Mouse (Mus musculus) myocyte (in vitro differentiated cells): ENCODE measurements at regions not wholly inside any gene's neighbourhood (a gene's known extent, or its start where the extent isn't known, plus 50 kb on each side); places are given as distances from the start of the nearest gene placed in this dataset.
A peak's percentile ranks its signal among the peaks of the same experiment; 100 is the strongest.

Experiments used
- H3K27me3 ChIP-seq: one replicate; pipeline ENCODE4 v1.6.1; 2011; ENCODE audit not compliant: control insufficient read depth, insufficient read depth, insufficient read length
- H3K36me3 ChIP-seq: one replicate; pipeline ENCODE4 v1.6.1; 2011; ENCODE audit not compliant: control insufficient read depth, insufficient read depth
- H3K4me2 ChIP-seq: one replicate; pipeline ENCODE4 v1.6.1; 2011; ENCODE audit warnings: low read depth, control low read depth
- H3K4me3 ChIP-seq: one replicate; pipeline ENCODE4 v1.5.1; 2011; ENCODE audit warnings: mild to moderate bottlenecking, control low read depth, moderate library complexity
- H3K79me2 ChIP-seq: one replicate; pipeline ENCODE4 v1.6.1; 2011; ENCODE audit not compliant: control insufficient read depth, insufficient read depth
- H3ac ChIP-seq: one replicate; pipeline ENCODE4 v1.6.1; 2011; ENCODE audit not compliant: control insufficient read depth, insufficient read length
- CEBPB ChIP-seq: IDR thresholded peaks from 2 replicates; pipeline ENCODE4 v1.6.1; 2011; ENCODE audit warnings: mild to moderate bottlenecking, moderate library complexity; ENCODE audit not compliant: poor library complexity, insufficient read depth, severe bottlenecking
- E2F4 ChIP-seq: IDR thresholded peaks from one replicate; pipeline ENCODE4 v1.6.1; 2011; ENCODE audit warnings: mild to moderate bottlenecking, control low read depth, moderate library complexity; ENCODE audit not compliant: insufficient read depth
- MAX ChIP-seq: IDR thresholded peaks from one replicate; pipeline ENCODE4 v1.6.1; 2011; ENCODE audit warnings: low read depth, mild to moderate bottlenecking, control low read depth
- MYOD1 ChIP-seq, 3 experiments: IDR thresholded peaks; one replicate each; pipeline ENCODE4 v1.6.1; 2011; ENCODE audit warnings: control low read depth in 2 of 3, low read depth in 2 of 3, mild to moderate bottlenecking in 2 of 3, moderate library complexity in 1 of 3; ENCODE audit not compliant: insufficient read length in 2 of 3, control insufficient read depth in 1 of 3
- MYOG ChIP-seq, 3 experiments: IDR thresholded peaks; one replicate each; pipeline ENCODE4 v1.6.1; 2011; ENCODE audit warnings: control low read depth in 2 of 3, low read depth in 2 of 3, mild to moderate bottlenecking in 2 of 3; ENCODE audit not compliant: insufficient read length in 2 of 3, control insufficient read depth in 1 of 3, insufficient read depth in 1 of 3
- POLR2A ChIP-seq: IDR thresholded peaks from one replicate; pipeline ENCODE4 v1.6.1; 2011; ENCODE audit warnings: low read depth, mild to moderate bottlenecking, control low read depth, moderate library complexity; ENCODE audit not compliant: insufficient read length
- POLR2AphosphoS2 ChIP-seq: IDR thresholded peaks from one replicate; pipeline ENCODE4 v1.6.1; 2011; ENCODE audit warnings: low read depth, control low read depth; ENCODE audit not compliant: insufficient read length
- REST ChIP-seq: IDR thresholded peaks from one replicate; pipeline ENCODE4 v1.6.1; 2011; ENCODE audit warnings: mild to moderate bottlenecking, control low read depth, moderate library complexity; ENCODE audit not compliant: insufficient read depth, insufficient read length
- SRF ChIP-seq: IDR thresholded peaks from one replicate; pipeline ENCODE4 v1.6.1; 2011; ENCODE audit warnings: low read depth; ENCODE audit not compliant: control insufficient read depth, insufficient read length
- TCF12 ChIP-seq: IDR thresholded peaks from one replicate; pipeline ENCODE4 v1.6.1; 2011; ENCODE audit warnings: mild to moderate bottlenecking, control low read depth; ENCODE audit not compliant: poor library complexity, insufficient read depth, severe bottlenecking
- TCF3 ChIP-seq: IDR thresholded peaks from one replicate; pipeline ENCODE4 v1.6.1; 2011; ENCODE audit warnings: low read depth, control low read depth; ENCODE audit not compliant: insufficient read length
- USF1 ChIP-seq: IDR thresholded peaks from one replicate; pipeline ENCODE4 v1.6.1; 2011; ENCODE audit warnings: low read depth, mild to moderate bottlenecking, control low read depth, moderate library complexity

DNA sequence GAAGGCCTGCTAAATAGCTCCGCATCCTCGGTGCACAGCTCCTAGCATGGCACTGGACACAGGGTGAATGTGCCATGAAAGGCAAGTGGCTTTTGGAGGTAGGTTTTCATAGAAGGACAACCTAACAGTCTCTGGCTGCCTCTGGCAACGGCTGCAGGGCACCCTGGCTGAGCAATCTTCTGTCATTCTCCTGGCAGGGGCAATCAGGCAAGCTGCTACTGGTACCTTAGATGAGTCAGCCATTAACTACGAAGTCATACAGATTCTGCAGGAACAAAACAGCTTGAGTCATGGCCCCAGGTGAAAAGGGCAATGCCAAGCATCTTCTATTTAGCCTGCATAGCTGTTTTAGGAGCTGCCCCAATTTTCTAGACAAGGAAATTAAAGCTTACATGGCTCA, 110.7 kb upstream of the Xcl1 start:
- no peaks in the 10 kb centered on the region for H3K79me2 ChIP-seq
- no peak overlapping the region for H3ac ChIP-seq
- no peaks in the 10 kb centered on the region for H3K36me3 ChIP-seq
- TF ChIP-seq MYOD1 (IDR thresholded peaks at IDR 0.05; ENCODE audit: control insufficient read depth in 1 of 3, insufficient read length in 2 of 3, low read depth in 2 of 3): no peak
- no peak for TF ChIP-seq MAX
- no peak for TF ChIP-seq REST
- TF ChIP-seq CEBPB: no peak
- no peak for TF ChIP-seq POLR2A
- H3K27me3 ChIP-seq: no peaks in the 10 kb centered on the region
- H3K4me3 ChIP-seq: no peak overlapping the region
- H3K4me2 ChIP-seq: peak overlapping the region; percentile 36

- H3ac ChIP-seq: no peak overlapping the region
- no peaks in the 10 kb centered on the region for H3K79me2 ChIP-seq
- no peak overlapping the region for H3K4me2 ChIP-seq
- H3K36me3 ChIP-seq: no peaks in the 10 kb centered on the region
- no peak overlapping the region for H3K4me3 ChIP-seq
- no peaks in the 10 kb centered on the region for H3K27me3 ChIP-seq
- TF ChIP-seq MYOG (IDR thresholded peaks at IDR 0.05; ENCODE audit: control insufficient read depth in 1 of 3, insufficient read depth in 1 of 3, insufficient read length in 2 of 3, low read depth in 2 of 3) (no peak), MAX (no peak), POLR2AphosphoS2 (no peak), MYOD1 (IDR thresholded peaks at IDR 0.05; ENCODE audit: control insufficient read depth in 1 of 3, insufficient read length in 2 of 3, low read depth in 2 of 3) (no peak)
Observed at GRCm38 (mm10) chr1:165043361-165043760, 108.0 kb upstream of the Xcl1 start.

DNA sequence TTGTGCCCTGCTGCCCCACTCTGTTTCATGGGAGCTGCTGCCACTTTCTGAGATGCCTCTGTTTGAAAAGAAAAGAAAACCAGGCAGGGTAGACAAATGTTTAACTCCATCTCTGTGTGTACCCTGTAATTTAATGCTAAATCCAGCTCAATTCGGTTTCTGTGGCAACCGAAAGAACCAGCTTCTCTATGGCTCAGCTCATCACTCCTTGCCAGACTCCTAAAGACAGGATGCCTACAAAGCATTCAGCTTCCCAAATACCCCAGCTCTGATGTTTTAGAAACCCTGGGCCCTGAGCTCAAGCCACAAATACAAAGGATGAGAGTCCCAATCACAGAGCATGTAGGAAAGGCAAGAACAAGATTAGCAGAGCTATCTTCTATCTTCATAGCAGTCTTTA, 106.8 kb upstream of the Xcl1 start:
- H3K4me2 ChIP-seq: no peak overlapping the region
- H3K27me3 ChIP-seq: no peaks in the 10 kb centered on the region
- no peaks in the 10 kb centered on the region for H3K79me2 ChIP-seq
- TF ChIP-seq TCF3 (no peak), POLR2AphosphoS2 (no peak), MYOG (IDR thresholded peaks at IDR 0.05; ENCODE audit: control insufficient read depth in 1 of 3, insufficient read depth in 1 of 3, insufficient read length in 2 of 3, low read depth in 2 of 3) (no peak)
- no peaks in the 10 kb centered on the region for H3K36me3 ChIP-seq
- no peak overlapping the region for H3ac ChIP-seq
- no peak overlapping the region for H3K4me3 ChIP-seq

DNA sequence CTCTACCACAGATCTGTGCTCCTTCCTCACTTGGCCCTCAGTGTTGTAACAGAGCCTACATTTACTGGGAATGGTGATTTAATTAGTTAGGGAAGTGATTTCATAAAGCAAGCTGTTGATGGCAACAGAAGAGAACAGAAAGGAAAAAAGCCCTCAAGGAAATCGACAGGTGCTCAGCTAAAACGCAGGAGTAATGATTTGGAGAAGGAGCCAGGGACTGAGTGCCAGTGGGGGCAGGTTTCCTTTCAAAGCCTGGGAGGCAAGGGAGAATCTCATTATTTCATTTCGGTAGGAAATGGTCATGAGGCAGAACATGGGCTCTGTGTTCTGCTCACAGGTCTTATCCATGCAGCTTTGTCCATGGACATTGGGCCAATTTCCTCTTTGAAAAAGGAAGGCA, 101.3 kb upstream of the Xcl1 start:
- Histone ChIP-seq H3K79me2 (no peaks in the 10 kb centered on the region), H3K36me3 (no peaks in the 10 kb centered on the region), H3ac (no peak overlapping the region), H3K4me3 (no peak overlapping the region), H3K27me3 (no peaks in the 10 kb centered on the region), H3K4me2 (no peak overlapping the region)
- TF ChIP-seq MYOD1 (IDR thresholded peaks at IDR 0.05; ENCODE audit: control insufficient read depth in 1 of 3, insufficient read length in 2 of 3, low read depth in 2 of 3) (no peak), REST (no peak), POLR2AphosphoS2 (no peak), MYOG (IDR thresholded peaks at IDR 0.05; ENCODE audit: control insufficient read depth in 1 of 3, insufficient read depth in 1 of 3, insufficient read length in 2 of 3, low read depth in 2 of 3) (no peak)

- Histone ChIP-seq H3K36me3 (no peaks in the 10 kb centered on the region), H3K27me3 (no peaks in the 10 kb centered on the region), H3K4me3 (no peak overlapping the region), H3K79me2 (no peaks in the 10 kb centered on the region), H3ac (no peak overlapping the region), H3K4me2 (no peak overlapping the region)
- TF ChIP-seq TCF3 (no peak), E2F4 (no peak), SRF (no peak), MAX (no peak), REST (no peak), USF1 (no peak), MYOD1 (IDR thresholded peaks at IDR 0.05; ENCODE audit: control insufficient read depth in 1 of 3, insufficient read length in 2 of 3, low read depth in 2 of 3) (no peak), CEBPB (no peak), POLR2A (no peak), POLR2AphosphoS2 (no peak), MYOG (IDR thresholded peaks at IDR 0.05; ENCODE audit: control insufficient read depth in 1 of 3, insufficient read depth in 1 of 3, insufficient read length in 2 of 3, low read depth in 2 of 3) (no peak), TCF12 (no peak)
Observed at GRCm38 (mm10) chr1:165035618-165036017, 100.3 kb upstream of the Xcl1 start.

DNA sequence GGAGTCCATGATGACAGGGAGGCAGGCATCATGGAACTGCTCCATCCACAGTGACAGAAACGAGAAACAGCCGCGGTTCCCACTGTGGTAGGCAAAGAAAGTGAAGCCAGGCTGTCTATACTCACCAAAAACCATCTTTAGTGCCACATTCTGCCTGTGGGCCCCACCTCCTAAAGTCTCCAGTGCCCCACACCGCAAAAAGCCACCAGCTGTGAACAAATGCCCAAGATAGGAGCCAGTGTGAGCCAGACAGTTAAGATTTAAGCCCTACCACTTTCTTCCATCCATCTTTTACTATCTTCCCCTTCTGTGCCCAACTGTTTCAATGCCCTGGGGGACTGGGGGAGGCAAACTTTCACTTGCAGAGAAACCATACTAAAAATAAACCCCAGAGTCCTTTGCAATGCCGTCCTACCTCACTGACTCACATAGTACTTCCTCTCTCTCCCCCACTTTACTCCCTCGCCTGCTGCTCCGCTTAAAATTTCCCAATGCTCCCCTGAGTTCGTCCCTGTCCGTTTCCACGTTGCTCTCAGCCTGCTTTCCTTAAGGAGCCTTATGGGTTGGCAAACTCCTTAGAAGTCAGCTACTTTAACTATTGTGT, 85.7 kb upstream of the Xcl1 start:
- TF ChIP-seq USF1: no peak
- TF ChIP-seq CEBPB: no peak
- peak in 1 of 3 experiments; percentile 12 for TF ChIP-seq MYOG (IDR thresholded peaks at IDR 0.05; ENCODE audit: control insufficient read depth in 1 of 3, insufficient read depth in 1 of 3, insufficient read length in 2 of 3, low read depth in 2 of 3)
- Histone ChIP-seq H3K79me2 (no peaks in the 10 kb centered on the region), H3K36me3 (no peaks in the 10 kb centered on the region), H3K27me3 (no peaks in the 10 kb centered on the region), H3ac (no peak overlapping the region), H3K4me3 (no peak overlapping the region), H3K4me2 (peak overlapping the region; percentile 31)
